Mouse (Mus musculus) left cerebral cortex, adult 18-20 months (tissue): ENCODE results near the gene Ugt1a7c. TPM values are rescaled to one million over a fixed set of nuclear protein-coding genes. Genes with fewer than 3 reads are reported as not detected.
"Not testable (repeated sequence)": the region's sequence is repeated elsewhere in the genome, so short reads cannot be mapped to it uniquely, and the experiment has no call there.

Experiments
- DNase-seq, 2 experiments: peaks; one replicate each; pipeline ENCODE4 v3.0.0; 2021 to 2022; ENCODE audit warnings: low spot score in 2 of 2, mixed read lengths in 1 of 2
- long read RNA-seq, 2 experiments: library from polyadenylated mRNA; stranded (forward); transcript quantifications; one replicate each; pipeline ENCODE4 v2.0.0; 2021
- total RNA-seq, 2 experiments: library from RNA; stranded (reverse); gene quantifications; 2 replicates each; pipeline ENCODE4 v1.2.3; 2021

Gene Ugt1a7c
- total RNA-seq = under 1 TPM; 0.21 to 0.44 TPM
- long read RNA-seq, experiment 1, partial matches to known transcripts = 0 of 2 reads
- long read RNA-seq, experiment 1, other reads (novel, unspliced or antisense) = 0 of 2 reads
- long read RNA-seq, experiment 2, partial matches to known transcripts = 0 of 1 reads
- long read RNA-seq, experiment 2, other reads (novel, unspliced or antisense) = 1 of 1 reads

GRCm38 (mm10) chr1:88094941-88095492 lies at the start of gene Ugt1a7c:
Gene Ugt1a7c, plus strand, starts transcription at chr1:88095062.
- no peak for DNase-seq

DNA sequence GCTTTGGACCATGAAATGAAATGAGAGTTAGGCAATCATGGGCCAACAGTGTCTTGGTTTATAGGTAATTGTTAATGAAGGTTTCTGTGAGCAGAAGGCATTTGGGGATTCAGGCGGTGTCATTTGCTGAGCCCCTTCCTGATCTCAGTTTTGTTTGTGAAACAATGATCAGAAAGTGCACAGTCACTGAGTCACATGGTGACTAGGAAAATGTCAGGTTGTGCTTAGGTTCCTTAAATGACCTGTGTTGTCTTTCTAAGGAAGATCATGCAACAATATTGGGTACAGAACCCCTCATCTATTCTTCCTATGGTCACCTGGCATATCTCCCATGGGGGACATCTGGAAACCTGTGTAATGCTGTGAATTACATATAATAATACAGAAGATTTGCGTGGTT lies 47.5 kb upstream of the Ugt1a7c start:
- DNase-seq = not testable (repeated sequence)

DNA sequence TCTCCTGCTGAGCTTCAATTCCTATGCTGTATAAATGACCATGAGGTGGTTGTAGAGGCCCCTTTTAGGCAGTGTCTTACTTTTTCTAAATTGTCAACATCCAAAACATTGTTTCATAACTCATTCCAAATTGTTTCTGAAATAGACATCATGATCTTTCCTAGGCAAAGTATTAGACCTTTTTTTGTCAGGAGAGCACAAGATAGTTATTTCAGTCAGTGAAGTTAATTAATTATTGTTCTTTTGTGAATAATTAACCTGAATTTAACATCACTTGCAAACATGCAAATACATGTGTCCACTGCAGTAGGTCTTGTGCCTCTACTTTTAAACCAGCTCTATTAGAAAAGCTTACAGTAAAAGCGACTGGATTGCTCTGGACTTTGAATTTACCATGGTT lies 39.8 kb upstream of the Ugt1a7c start, which contains the start of gene Ugt1a10:
Ugt1a10 (plus strand) TSS at position 301 of the 400 bp plus-strand sequence.
- no peak for DNase-seq

DNA sequence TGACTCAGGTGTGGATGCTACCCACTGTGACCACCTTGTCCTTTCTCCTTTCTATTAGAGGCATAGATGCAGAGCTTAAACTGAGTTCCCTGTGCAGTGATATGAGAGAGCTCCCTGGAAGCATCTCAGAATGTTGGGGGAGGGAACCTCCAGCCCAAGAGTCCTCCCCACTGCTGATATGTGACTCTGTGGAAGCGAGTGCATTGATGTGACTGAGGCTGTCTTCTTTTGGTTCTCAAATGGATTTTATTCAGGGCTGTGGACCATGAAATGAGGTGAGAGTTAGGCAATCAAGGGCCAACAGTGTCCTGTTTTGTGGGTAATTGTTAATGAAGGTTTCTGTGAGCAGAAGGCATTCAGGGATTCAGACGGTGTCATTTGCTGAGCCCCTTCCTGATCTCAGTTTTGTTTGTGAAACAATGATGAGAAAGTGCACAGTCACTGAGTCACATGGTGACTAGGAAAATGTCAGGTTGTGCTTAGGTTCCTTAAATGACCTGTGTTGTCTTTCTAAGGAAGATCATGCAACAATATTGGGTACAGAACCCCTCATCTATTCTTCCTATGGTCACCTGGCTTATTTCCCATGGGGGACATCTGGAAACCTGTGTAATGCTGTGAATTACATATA lies 28.3 kb upstream of the Ugt1a7c start:
- DNase-seq = not testable (repeated sequence)

GRCm38 (mm10) chr1:88070495-88070894 lies 24.4 kb upstream of the Ugt1a7c start, which contains the start of gene Ugt1a9:
Gene Ugt1a9, plus strand, starts transcription at chr1:88070800.
- no peak for DNase-seq

- no peak for DNase-seq
Measured at GRCm38 (mm10) chr1:88070902-88071301, 24.0 kb upstream of the Ugt1a7c start.

- DNase-seq = no peak
Measured at GRCm38 (mm10) chr1:88074471-88074870, 20.4 kb upstream of the Ugt1a7c start.

DNA sequence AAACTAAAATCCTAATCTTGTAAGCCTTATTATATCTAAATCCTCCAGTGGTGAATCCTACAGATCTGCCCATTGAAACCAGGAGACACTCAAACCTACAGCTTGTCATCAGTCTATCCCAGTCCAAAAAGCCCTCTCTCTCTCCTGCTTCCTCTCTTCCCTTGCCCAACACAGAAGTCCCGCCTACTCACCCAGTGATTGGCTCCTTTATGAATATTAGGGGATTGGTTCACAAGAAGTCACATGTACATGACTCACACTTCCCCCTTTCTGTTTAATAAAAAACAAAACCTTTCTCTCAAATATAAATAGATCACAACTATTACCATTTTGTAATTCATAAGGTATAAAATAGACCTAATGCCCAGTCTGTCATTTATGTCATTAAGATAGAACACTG lies 17.7 kb upstream of the Ugt1a7c start:
- no peak for DNase-seq

GRCm38 (mm10) chr1:88081670-88082069 lies 13.2 kb upstream of the Ugt1a7c start:
- no peak for DNase-seq

- no peak for DNase-seq
Measured at GRCm38 (mm10) chr1:88086125-88086524, 8.7 kb upstream of the Ugt1a7c start.

GRCm38 (mm10) chr1:88087513-88087912 lies 7.3 kb upstream of the Ugt1a7c start, which contains the start of gene Ugt1a8:
Gene Ugt1a8, plus strand, starts transcription at chr1:88087813.
- DNase-seq = no peak

DNA sequence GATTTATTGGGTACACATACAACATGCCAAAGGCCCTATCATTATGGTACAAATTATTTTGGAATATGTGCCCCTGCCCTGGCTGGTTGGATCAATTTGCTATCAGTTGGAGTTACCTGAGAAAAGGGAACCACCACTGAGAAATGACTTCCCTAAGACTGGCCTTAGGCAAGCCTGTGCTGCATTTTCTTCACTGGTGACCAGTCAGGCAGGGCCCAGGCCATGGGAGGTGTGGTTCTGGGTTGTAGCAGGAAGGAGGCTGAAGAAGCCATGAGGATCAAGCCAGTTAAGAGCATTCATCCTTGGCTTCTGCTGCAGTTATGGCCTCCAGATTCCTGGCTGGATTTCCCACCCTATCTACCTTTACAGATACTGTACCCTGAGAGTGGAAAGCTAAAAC lies 2.5 kb upstream of the Ugt1a7c start:
- DNase-seq = no peak

GRCm38 (mm10) chr1:88094270-88094676 lies 589 bp upstream of the Ugt1a7c start:
- not testable (repeated sequence) for DNase-seq

DNA sequence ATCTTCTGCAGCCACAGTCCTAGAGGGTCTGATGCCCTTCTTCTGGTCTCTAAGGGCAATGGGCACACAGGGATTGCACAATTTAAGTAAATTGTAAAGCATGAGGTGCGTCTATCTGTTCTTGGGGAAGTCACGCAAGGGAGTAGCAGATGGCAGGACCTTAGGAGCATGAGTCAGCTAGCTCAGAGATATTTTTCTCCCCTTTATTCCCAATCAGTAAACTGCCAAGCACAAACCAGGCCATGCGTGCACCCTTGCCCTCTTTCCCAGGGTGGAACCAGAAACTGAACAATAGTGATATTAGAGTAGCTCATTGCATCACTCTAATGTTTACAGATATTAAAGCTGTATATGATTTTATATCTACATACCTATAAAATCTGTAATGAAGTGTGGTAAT lies 3.7 kb downstream of the Ugt1a7c start:
- not testable (repeated sequence) for DNase-seq

- not testable (repeated sequence) for DNase-seq
Measured at GRCm38 (mm10) chr1:88099691-88100090, 4.8 kb downstream of the Ugt1a7c start.

GRCm38 (mm10) chr1:88103019-88103418 lies 8.2 kb downstream of the Ugt1a7c start, which contains the start of gene Ugt1a6b:
Gene Ugt1a6b, plus strand, starts transcription at chr1:88103252.
- not testable (repeated sequence) for DNase-seq

GRCm38 (mm10) chr1:88103697-88104468 lies 9.0 kb downstream of the Ugt1a7c start:
- not testable (repeated sequence) for DNase-seq

- DNase-seq = no peak
Measured at GRCm38 (mm10) chr1:88104667-88105430, 10.0 kb downstream of the Ugt1a7c start.

DNA sequence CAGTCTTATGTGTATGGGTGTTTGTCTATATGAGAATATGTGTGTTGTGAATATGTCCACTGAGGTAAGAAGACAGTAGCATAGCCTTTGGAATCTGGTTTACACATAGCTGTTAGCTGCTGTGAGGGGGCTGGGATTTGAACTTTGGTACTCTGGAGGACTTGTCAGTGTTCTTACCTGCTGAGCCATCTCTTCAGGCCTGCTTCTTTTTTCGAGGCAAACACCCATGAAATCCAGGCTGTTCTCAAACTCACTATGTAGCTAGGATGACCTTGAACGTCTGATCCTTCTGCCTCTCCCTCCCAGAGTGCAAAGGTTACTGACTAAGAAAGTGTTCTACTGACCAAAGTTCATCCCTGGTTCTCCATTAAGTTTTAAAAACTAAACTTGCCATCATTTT lies 10.8 kb downstream of the Ugt1a7c start:
- DNase-seq = no peak

DNA sequence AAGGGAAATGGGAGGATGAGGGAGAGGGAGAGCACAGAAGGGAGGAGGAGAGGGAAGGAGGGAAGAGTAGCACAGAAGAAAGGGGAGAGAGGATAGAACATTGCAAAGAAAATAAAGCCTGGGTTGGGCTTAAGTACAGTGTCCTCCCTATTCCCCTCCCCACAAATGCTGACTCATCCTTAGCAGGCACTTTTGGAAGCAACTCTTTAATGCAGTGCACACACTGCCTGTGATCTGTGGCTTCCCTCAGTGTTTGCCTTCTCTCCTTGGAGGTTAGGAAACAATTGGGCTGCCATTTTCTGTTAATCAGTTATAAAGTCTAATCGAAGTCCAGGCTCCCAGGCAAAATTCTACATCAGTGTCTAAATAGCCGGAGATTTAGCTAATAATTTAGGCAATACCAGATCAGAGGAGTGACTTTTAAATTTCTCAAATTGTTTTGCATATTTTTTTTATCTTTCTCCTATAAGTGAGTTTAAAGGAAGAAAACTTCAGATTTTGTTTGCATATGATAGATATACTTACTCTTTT lies 14.2 kb downstream of the Ugt1a7c start:
- not testable (repeated sequence) for DNase-seq
